Mouse (Mus musculus): ENCODE data around the gene Hbb-bh1.
"Not testable (repeated sequence)": the region's sequence is repeated elsewhere in the genome, so short reads cannot be mapped to it uniquely, and the experiment has no call there.

Gene Hbb-bh1

DNA sequence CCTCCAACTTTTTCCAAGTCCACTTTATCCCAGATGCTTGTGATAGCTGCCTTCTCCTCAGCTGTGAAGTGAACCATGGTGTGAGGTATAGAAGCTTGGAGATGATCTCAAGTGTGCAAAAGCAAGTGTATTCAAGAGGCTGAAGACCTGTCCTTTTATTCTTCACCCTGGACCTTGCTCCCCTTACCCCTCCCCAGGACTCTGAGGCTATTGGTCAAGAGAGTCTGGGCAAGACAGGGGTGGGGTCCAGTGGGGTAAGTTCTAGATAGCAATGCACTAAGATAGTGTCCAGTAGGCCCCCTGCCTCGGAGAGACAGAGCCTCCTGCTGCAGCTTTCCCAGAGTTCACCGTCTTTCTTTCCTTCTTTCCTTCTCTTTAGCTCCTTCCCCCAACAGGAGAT, at the start of gene Hbb-bh1:
TSS of gene Hbb-bh1 (minus strand) at position 131 of the 400 bp plus-strand sequence.
- no peak for DNase-seq (ENCODE audit: low read depth, low spot score)

DNA sequence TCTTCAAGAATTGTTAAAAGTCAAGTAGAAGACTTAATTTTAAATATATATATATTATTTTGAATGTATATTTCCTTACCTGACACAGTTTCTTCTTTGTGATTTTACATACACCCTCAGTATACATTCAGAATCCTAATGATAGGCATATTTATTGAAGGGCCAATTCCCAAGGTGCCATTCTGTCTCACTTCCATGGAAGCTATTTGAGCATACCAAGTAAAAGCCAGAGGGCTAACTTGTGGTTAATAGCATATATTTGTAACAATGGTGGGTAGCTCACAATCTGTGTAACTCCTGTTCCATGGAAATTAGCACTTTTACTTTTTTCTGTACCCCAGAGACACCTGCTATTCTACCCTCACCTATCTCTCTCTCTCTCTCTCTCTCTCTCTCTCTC, 43.2 kb upstream of the Hbb-bh1 start, which contains the start of gene Olfr66:
TSS of gene Olfr66 (minus strand) at position 101 of the 400 bp plus-strand sequence.
- DNase-seq (ENCODE audit: low read depth, low spot score) = no peak

- DNase-seq (ENCODE audit: low read depth, low spot score) = no peak
Measured at GRCm38 (mm10) chr7:103877093-103877492, 34.1 kb upstream of the Hbb-bh1 start.

DNA sequence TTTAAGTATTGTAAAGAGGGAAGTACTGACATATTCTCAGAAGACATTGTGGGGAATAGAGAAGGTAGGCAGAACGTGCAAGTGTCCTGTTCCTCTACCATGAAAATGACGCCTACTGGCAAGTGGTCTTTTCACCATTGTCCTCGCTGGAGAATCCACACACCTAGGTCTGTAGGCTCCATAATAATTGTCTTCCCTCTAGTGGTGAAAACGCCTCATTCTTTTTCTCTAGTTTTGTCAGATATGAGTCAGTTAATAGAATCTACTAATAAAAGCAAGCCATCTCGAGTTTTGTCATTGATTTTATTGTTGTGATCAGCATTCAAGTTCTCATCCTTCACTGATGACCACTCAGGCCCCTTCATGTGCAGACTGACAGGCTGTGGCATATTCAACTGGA, 31.5 kb upstream of the Hbb-bh1 start:
- no peak for DNase-seq (ENCODE audit: low read depth, low spot score)

DNA sequence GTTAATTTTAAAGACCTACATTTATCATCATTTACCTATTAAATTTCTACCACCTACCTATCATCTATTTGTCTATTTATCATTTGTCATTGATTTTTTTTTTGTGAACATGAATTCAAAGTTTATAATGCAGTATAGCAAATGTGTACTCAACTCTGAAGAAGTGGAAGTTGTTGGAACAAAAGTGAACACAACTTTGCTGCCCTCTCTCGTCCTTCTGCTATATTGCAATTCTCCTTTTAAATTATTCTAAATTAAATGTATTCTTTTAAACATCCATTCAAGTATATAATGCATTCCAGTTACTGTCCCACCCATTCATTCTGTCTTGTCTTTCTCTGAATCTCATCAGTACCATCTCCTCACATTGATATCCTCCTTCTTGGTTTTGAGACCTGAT, 30.1 kb upstream of the Hbb-bh1 start:
- DNase-seq (ENCODE audit: low read depth, low spot score) = no peak

DNA sequence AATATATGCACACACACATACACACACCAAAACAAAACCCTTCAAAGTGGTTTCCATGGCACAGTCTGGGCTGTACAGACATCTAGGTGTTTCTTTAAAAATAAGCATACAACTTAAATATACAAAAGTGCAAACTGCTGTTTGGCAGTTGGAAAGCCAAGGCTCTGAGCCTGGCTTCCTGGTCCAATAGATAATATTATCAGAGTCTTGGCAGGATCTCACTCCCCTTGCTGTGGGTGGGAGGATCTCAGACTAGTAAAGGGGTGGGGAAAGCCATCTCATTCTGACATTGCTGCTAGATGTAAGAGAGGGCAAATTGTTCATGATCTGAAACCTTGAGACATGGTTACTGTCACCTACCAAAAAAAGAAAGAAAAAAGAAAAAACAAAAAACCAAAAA, 27.7 kb upstream of the Hbb-bh1 start:
- DNase-seq (ENCODE audit: low read depth, low spot score) = no peak

DNA sequence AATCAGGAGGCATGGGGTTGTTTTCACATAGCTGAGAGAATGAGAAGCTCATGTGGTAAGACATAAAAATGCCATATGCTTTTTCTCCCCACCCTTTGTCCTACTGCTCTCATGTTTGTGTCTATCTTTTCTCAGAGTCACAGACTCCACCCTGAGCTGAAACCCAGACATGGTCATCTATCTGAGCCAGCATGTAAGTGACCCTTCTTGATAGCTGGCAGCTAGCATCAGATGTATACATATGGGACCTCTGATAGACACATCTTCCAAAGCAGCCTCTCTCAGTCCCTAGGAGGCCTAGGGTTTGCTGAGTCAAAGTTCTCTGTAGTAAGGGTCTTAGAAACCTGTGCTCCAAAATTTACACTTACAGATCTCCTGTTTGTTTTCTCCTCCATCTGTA, 22.8 kb upstream of the Hbb-bh1 start:
- DNase-seq (ENCODE audit: low read depth, low spot score) = no peak

DNA sequence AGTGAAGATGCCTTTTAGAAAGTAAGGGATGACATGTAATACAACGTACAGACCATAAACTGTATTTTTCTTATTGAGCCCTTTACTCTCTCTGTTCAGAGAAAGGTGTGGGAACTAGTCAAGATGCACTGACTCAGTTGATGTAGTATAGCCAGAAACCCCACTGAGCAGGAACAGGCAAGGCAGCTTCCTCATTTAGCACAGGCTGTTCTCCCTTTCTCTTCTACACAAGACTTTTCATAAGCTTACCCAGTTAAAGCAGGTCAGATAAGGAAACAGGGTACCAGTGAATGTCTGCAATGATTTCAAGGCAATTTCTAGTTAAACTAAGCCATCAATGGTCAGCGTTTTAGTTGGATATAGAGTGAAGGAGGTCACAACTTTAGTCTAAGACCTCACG, 18.6 kb upstream of the Hbb-bh1 start:
- DNase-seq (ENCODE audit: low read depth, low spot score) = no peak

- DNase-seq (ENCODE audit: low read depth, low spot score) = no peak
Measured at GRCm38 (mm10) chr7:103860855-103861254, 17.9 kb upstream of the Hbb-bh1 start.

GRCm38 (mm10) chr7:103859076-103859475, 16.1 kb upstream of the Hbb-bh1 start:
- no peak for DNase-seq (ENCODE audit: low read depth, low spot score)

DNA sequence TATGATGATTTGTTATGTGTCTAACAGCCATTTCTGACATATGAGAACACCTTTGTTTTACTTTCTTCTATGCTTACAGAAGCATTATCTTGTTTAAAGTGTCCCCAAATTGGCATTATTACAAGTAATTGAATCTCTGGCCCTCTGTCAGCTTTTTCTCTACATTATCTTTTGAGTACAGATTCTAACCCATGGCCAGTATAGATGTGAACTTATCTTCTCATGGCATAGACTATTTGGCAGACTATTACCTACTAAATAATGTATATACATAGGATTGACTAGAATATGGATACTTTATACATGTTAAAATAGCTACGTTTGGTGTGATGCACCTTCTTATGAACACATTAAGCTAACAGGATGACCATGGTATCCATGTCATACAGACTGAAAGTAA, 11.7 kb upstream of the Hbb-bh1 start:
- no peak for DNase-seq (ENCODE audit: low read depth, low spot score)

DNA sequence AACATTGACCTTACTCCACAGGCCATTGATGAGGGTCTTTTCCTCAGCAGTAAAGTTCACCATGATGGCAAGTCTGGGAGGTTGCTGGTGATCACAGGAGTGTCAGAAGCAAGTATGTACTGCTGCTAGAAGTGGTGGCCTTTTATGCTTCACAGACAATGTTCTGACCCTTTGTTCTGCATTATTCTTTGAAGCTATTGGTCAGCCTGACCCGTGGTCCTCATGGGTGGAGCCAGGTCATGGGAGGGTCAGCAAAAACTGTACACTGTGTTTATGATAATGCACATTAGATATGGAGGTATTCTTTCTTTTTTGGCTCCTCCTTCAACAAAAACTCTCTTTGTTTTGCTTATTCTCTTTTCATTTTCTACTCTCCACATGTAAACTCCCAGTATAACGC, 10.1 kb upstream of the Hbb-bh1 start, which contains the start of gene Hbb-y:
TSS of gene Hbb-y (minus strand) at position 127 of the 400 bp plus-strand sequence.
- no peak for DNase-seq (ENCODE audit: low read depth, low spot score)

GRCm38 (mm10) chr7:103844525-103845325, 1.8 kb upstream of the Hbb-bh1 start:
- no peak for DNase-seq (ENCODE audit: low read depth, low spot score)

- DNase-seq (ENCODE audit: low read depth, low spot score) = no peak
Measured at GRCm38 (mm10) chr7:103840268-103840667, 2.7 kb downstream of the Hbb-bh1 start, which contains the start of gene Hbb-bh2. Hbb-bh2 (minus strand) TSS chr7:103840520.

- no peak for DNase-seq (ENCODE audit: low read depth, low spot score)
Measured at GRCm38 (mm10) chr7:103827808-103828207, 15.2 kb downstream of the Hbb-bh1 start, which contains the start of gene Hbb-bs. Hbb-bs (minus strand) TSS chr7:103828096.

- not testable (repeated sequence) for DNase-seq (ENCODE audit: low read depth, low spot score)
Measured at GRCm38 (mm10) chr7:103827139-103827538, 15.8 kb downstream of the Hbb-bh1 start.

DNA sequence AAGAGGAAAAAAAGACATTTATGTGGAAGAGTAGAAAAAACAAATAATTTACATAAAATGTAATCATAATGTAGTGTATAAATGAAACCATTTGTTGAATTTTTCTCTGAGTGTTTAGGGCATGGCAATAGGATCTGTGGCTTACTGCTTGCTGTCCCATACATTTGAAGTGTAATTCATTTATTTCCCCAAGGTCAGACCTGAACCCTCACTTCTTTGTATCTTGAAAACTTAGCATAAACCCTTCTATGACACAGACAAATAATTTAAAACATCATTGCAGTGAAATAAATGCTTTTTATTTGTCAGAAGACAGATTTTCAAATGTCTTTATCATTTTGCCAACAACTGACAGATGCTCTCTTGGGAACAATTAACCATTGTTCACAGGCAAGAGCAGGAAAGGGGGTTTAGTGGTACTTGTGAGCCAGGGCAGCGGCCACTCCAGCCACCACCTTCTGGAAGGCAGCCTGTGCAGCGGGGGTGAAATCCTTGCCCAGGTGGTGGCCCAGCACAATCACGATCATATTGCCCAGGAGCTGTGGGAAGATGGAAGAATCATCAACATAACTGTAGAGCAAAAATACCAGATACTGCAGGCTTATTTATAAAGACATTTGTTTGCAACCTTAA, 16.6 kb downstream of the Hbb-bh1 start:
- no peak for DNase-seq (ENCODE audit: low read depth, low spot score)

DNA sequence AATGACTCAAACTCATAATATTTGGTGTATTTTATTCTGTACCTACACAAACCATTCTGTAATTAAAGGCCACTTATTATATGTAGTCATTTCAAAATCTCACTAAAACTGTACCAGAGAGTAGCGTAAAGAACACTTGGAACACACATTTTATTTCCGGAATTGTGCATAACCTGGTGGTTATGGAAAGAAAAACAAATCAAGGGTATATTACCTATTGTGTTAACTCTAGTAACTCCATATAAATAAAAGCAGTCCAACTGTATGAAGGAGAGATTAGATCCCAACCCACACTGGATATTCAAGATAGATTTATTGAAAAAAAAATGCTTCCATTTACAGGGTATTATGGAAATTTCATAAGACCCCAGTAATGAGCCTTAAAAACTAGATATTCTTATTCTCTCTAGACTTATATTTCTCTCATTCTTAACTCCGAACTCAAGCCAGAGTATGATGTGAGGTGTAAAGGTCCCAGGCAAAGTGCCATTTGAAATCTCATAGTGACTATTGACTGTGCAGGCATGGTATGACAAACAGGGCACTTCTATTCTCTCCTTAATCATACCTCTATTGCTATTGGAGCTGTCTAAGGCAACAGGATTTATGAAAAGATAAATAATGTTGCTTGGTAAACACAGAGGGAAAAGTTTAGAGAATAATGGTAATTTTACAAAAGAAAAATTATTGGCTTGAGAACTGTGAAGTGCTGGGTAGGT, 17.3 kb downstream of the Hbb-bh1 start:
- no peak for DNase-seq (ENCODE audit: low read depth, low spot score)

DNA sequence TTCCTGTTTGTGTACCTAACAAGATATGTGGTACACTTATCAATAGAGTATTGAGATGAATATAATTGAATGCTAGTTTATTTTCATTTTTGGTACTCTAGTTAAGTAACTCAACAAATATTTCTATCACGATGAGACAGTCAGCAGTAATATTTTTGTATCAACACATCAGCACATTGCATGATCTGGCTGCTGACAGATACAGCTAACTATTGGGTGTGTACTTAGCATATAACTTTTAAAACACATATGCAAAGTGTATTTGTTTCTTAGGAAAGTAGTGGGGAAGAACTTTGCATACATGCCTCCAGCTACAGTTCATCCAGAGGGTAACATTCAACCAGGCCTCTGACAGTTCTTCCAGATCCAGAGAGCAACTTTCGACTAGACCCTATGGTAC, 18.4 kb downstream of the Hbb-bh1 start:
- DNase-seq (ENCODE audit: low read depth, low spot score) = no peak

- not testable (repeated sequence) for DNase-seq (ENCODE audit: low read depth, low spot score)
Measured at GRCm38 (mm10) chr7:103815085-103815484, 27.9 kb downstream of the Hbb-bh1 start.

DNA sequence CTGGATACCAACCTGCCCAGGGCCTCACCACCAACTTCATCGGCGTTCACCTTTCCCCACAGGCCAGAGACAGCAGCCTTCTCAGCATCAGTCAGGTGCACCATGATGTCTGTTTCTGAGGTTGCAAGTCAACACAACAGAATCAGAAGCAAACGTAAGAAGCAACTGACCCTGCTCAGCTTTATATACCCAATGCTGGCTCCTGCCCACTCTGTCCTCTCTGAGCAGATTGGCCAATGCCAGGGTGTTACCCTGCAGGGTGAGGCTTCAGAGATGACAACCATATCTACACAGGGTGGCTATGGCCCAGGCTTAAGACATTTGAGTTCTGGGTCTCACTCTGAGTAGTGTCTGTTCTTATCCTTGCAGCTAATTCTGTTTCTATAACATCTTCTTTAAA, 29.2 kb downstream of the Hbb-bh1 start, which contains the start of gene Hbb-bt:
TSS of gene Hbb-bt (minus strand) at position 231 of the 400 bp plus-strand sequence.
- DNase-seq (ENCODE audit: low read depth, low spot score) = no peak

DNA sequence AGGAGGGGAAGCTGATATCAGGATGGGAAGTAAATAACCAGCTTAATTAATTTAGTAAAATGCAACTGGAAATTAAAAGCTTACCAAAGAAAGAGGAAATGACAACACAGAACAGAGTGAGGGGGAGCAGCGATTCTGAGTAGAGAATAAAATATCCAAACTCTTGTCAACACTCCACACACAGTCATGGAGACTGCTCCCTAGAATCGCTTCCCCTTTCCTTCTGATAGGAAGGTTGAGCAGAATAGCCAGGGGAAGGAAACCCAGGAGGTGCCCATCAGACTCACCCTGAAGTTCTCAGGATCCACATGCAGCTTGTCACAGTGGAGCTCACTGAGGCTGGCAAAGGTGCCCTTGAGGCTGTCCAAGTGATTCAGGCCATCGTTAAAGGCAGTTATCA, 29.8 kb downstream of the Hbb-bh1 start:
- not testable (repeated sequence) for DNase-seq (ENCODE audit: low read depth, low spot score)
